Mouse (Mus musculus) forebrain, postnatal 0 days (tissue): ENCODE data around the gene Pla2g2c. TPM values are rescaled to one million over a fixed set of nuclear protein-coding genes. Genes with fewer than 3 reads are reported as not detected.

Source experiments
- ATAC-seq: fragments of 200-750 bp; cut with Nextera tagmentation; 2 replicates; pipeline ENCODE4 v1.8.0; 2017; ENCODE audit warnings: mild to moderate bottlenecking, moderate library complexity
- DNase-seq: peaks from one replicate; pipeline ENCODE4 v3.0.0-alpha.2; 2015
- H3K27ac ChIP-seq: fragments of 300-500 bp; sonication (generic); 2 replicates; pipeline ENCODE4 v1.5.1; 2014; ENCODE audit warnings: low read depth, mild to moderate bottlenecking, antibody characterized with exemption, low read length, moderate library complexity, mixed read lengths
- H3K27me3 ChIP-seq: fragments of 300-500 bp; sonication (generic); 2 replicates; pipeline ENCODE4 v1.6.1; 2014; ENCODE audit warnings: mild to moderate bottlenecking, low read length, mixed read lengths; ENCODE audit not compliant: insufficient read depth
- H3K36me3 ChIP-seq: fragments of 300-500 bp; sonication (generic); 2 replicates; pipeline ENCODE4 v1.6.1; 2014; ENCODE audit warnings: mild to moderate bottlenecking, moderate library complexity; ENCODE audit not compliant: insufficient read depth
- H3K4me1 ChIP-seq: fragments of 300-500 bp; sonication (generic); 2 replicates; pipeline ENCODE4 v1.6.1; 2014; ENCODE audit warnings: antibody characterized with exemption; ENCODE audit not compliant: insufficient read depth
- H3K4me2 ChIP-seq: fragments of 300-500 bp; sonication (generic); 2 replicates; pipeline ENCODE4 v1.6.1; 2014; ENCODE audit warnings: low read depth, mild to moderate bottlenecking, moderate library complexity
- H3K4me3 ChIP-seq: fragments of 300-500 bp; sonication (generic); 2 replicates; pipeline ENCODE4 v1.5.1; 2014; ENCODE audit warnings: low read depth, low read length, mixed read lengths
- H3K9ac ChIP-seq: fragments of 300-500 bp; sonication (generic); 2 replicates; pipeline ENCODE4 v1.6.1; 2014; ENCODE audit warnings: mild to moderate bottlenecking
- H3K9me3 ChIP-seq: fragments of 300-500 bp; sonication (generic); 2 replicates; pipeline ENCODE4 v1.6.1; 2016; ENCODE audit warnings: low read length
- CTCF ChIP-seq: sonication (generic); IDR thresholded peaks from 2 replicates; pipeline ENCODE4 v1.5.1; 2016; ENCODE audit warnings: antibody characterized with exemption, control low read depth, low read depth
- WGBS: fragments of 180-500 bp; shearing (Covaris S2); extraction: QIAGEN DNeasy Blood & Tissue Kit; methylation state at CpG from one replicate; pipeline ENCODE4 v1.1.7; 2014; 5-methylcytosine and 5-hydroxymethylcytosine counted together
- polyA plus RNA-seq: library from polyadenylated mRNA; unstranded; fragments of >200 nt; fragmentation: Nextera tagmentation; extraction: Ambion mirVana; gene quantifications from 2 replicates; pipeline ENCODE4 v1.2.1, GENCODE M21; 2015
- total RNA-seq: library from RNA; depleted of rRNA; stranded (reverse); fragments of >200 nt; gene quantifications from 2 replicates; pipeline ENCODE4 v1.2.3, GENCODE M21; 2014; rRNA removed

The Pla2g2c gene
- 0.24 and 0.77 TPM in 2 replicates for total RNA-seq
- 0.28 and 0.42 TPM in 2 replicates for polyA plus RNA-seq

DNA sequence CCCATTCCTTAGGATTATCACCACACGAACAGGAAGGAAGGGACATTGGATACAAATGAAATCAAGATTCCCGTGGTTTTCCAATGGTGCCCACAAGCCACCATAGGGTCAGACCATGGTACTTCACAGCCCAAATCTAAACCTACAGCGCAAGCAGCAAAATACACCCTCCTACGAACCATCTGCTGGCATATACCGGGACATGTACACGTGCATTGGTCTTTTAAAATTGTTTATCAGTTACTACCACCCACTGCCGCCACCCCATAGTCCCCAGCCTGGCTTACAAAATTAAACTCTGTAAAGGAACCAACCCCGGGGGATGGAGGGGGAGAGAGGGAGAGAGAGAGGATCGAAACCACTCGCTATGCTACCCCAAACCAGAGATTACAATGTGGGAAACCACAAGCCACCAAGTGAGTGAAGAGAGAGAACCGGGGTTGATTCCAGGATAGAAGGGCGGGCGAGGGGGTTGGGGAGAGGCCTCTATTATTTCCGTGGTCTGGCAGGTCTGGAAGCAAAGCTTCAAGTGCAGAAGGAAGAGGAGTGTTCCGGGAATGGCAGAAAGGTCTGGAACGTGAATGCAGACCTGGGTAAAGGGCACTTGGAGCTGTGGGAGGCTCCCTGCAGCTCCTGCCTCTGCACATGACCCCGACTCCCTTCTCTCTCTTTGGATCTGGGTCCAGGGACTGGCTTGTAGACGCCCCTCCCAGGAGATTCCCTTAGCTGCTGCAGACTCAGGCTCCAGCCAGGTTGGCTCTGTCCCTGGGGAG lies at the start of gene Pla2g2c:
TSS of gene Pla2g2c (plus strand) at position 439 of the 773 bp plus-strand sequence.
- ATAC-seq, result no peak; the same call in 1 of the 2 replicates
- 51% methylated on average over 18 of the region's 18 CpGs for WGBS

DNA sequence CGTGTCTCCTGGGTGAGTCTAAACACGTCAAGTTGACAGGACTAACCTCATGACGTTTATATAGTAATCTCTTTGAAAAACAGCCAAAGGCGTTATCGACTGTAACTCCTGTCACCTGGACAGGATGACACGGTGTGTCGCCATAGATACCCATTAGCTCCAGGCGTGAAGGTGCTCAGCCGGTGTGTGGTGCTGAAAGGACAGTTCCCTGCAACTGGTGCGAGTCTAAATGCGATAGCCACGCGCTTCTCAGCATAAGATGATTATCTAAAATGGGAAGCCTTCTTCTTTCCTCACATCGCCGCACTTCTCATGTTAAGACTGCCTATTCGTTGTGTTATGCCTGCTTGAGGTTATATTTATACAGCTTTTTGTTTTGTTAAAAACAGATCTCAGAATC lies 48.1 kb upstream of the Pla2g2c start:
- H3K4me2 ChIP-seq, result no peak overlapping the region
- no peak for TF ChIP-seq CTCF
- H3K27ac ChIP-seq, result no peak overlapping the region
- ATAC-seq (no peak), DNase-seq (no peak)
- 0 out of 2 replicates have a peak, but pooled peaks cover 7% of the 10 kb centered on the region for H3K4me1 ChIP-seq
- no peak overlapping the region for H3K4me3 ChIP-seq
- H3K36me3 ChIP-seq, result no peaks in the 10 kb centered on the region
- 15% methylated on average over 16 of the region's 16 CpGs for WGBS
- H3K9ac ChIP-seq, result no peak overlapping the region
- H3K9me3 ChIP-seq, result no peaks in the 10 kb centered on the region
- peaks cover 5% of the 10 kb centered on the region; the same call in 1 of the 2 replicates for H3K27me3 ChIP-seq

More for the DNA sequence above, at the start of gene Pla2g2c:
- peak within 1 kb of the TSS; percentile 21; the same call in 1 of the 2 replicates for H3K27ac ChIP-seq
- DNase-seq, result no peak
- H3K27me3 ChIP-seq, result no peaks in the 10 kb centered on the region
- peaks cover 22% of the 10 kb centered on the region; the same call in 1 of the 2 replicates for H3K4me1 ChIP-seq
- no peaks in the 10 kb centered on the region for H3K9me3 ChIP-seq
- peak within 1 kb of the TSS; percentile 12 for H3K4me3 ChIP-seq
- H3K9ac ChIP-seq, result 0 out of 2 replicates have a peak within 1 kb of the TSS, but pooled peaks have one; percentile 15
- no peaks in the 10 kb centered on the region for H3K36me3 ChIP-seq
- TF ChIP-seq CTCF, result no peak
- H3K4me2 ChIP-seq, result peak within 1 kb of the TSS; percentile 36

DNA sequence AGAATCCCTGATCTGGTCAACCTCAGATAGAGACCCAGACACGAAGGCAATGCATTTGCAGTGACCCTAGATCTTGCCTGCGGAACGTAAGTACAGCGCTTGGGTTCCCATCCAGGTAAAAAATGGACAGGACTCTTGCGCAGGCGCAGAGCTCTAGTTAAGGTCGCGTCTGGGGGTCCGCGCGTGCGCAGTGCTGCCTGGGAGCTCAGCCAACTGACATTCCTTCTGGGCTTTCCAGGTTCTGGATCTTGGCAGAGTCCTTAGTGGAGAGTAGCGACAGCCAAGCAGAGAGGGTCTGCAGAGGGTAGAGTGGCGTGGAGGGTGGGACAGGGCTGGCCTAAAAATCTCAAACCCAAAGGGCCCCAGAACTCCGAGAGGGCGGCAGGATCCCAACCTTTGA lies 47.0 kb upstream of the Pla2g2c start:
- Histone ChIP-seq H3K4me2 (peak overlapping the region; percentile 48), H3K4me3 (peak overlapping the region; percentile 28), H3K9me3 (no peaks in the 10 kb centered on the region), H3K27me3 (peaks cover 5% of the 10 kb centered on the region; the same call in 1 of the 2 replicates), H3K27ac (no peak overlapping the region), H3K36me3 (no peaks in the 10 kb centered on the region), H3K4me1 (0 out of 2 replicates have a peak, but pooled peaks cover 7% of the 10 kb centered on the region), H3K9ac (no peak overlapping the region; the same call in 1 of the 2 replicates)
- ATAC-seq, result peak; percentile 54; the same call in 1 of the 2 replicates
- DNase-seq, result peak; percentile 90
- TF ChIP-seq CTCF, result no peak
- WGBS, result 21% methylated on average over 16 of the region's 16 CpGs

DNA sequence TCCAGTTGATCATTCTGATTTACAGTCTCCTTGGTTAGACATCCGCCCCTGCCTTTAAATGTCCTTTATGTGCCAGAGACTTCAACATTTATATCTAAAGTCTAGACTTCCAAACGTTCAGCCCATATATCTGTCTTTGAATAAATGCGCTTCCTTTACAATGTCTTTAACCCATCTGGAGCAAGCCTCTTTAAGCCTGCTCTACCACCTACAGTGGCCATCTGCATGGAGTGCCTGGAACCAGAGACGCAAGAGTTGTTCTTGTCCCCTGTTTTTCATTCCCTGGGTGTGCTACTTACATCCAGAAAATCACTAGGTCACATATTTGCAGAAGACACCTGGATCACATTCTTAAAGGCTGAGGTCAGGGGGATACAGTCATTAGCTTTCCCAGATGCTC lies 44.5 kb upstream of the Pla2g2c start:
- Histone ChIP-seq H3K36me3 (no peaks in the 10 kb centered on the region), H3K9ac (no peak overlapping the region), H3K27ac (no peak overlapping the region), H3K4me2 (no peak overlapping the region), H3K4me3 (no peak overlapping the region), H3K9me3 (no peaks in the 10 kb centered on the region), H3K27me3 (no peaks in the 10 kb centered on the region), H3K4me1 (0 out of 2 replicates have a peak, but pooled peaks cover 7% of the 10 kb centered on the region)
- TF ChIP-seq CTCF, result no peak
- DNase-seq (no peak), ATAC-seq (no peak)
- WGBS, result 81% methylated on average over 4 of the region's 4 CpGs

DNA sequence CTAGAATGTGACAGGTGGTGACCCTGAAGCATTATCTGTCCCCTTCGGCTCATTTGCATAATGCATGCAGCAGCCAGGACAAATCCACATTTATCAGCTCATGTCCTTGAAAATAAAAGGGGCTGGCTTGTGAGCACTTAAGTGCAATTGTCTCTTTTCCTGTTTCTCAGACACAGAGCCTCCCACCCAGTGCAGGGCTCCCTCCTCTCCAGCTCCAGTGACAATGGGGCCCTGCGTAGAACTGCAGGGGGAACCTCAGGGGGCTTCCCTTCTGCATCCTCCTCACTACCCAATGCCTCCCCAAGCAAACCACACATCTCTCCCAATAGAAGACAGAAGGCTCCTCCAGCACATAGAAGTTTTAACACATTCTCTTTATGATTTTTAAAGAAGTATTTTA lies 41.8 kb upstream of the Pla2g2c start:
- no peak overlapping the region for H3K9ac ChIP-seq
- H3K4me3 ChIP-seq, result no peak overlapping the region
- no peak for ATAC-seq
- no peak for TF ChIP-seq CTCF
- H3K36me3 ChIP-seq, result no peaks in the 10 kb centered on the region
- H3K27ac ChIP-seq, result no peak overlapping the region
- no peak for DNase-seq
- no peaks in the 10 kb centered on the region for H3K9me3 ChIP-seq
- 0 out of 2 replicates have a peak, but pooled peaks cover 4% of the 10 kb centered on the region for H3K4me1 ChIP-seq
- H3K4me2 ChIP-seq, result no peak overlapping the region
- WGBS, result 48% methylated on average over 2 of the region's 2 CpGs
- no peaks in the 10 kb centered on the region for H3K27me3 ChIP-seq

DNA sequence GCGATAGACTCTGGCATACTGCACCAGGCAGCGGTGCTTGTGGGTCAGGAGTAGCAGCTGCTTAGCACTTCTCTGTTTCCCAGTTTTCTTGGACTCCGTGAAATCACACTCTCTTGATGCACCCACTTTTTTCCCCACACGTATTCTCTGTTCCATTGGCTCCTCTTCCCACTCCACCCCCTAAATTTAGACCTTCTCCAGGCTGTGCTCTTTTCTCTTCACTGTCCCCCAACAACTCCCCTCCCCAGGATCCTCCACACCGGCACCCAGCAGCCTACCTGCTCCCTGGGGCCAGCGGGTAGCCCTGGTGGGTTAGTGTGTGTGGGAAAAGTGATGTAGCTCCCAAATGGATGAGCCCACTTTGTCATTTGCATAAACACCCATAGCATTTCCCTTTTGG lies 38.8 kb upstream of the Pla2g2c start:
- ATAC-seq (no peak), DNase-seq (no peak)
- Histone ChIP-seq H3K9me3 (no peaks in the 10 kb centered on the region), H3K36me3 (no peaks in the 10 kb centered on the region), H3K4me2 (no peak overlapping the region), H3K4me3 (no peak overlapping the region), H3K27me3 (no peaks in the 10 kb centered on the region), H3K9ac (no peak overlapping the region), H3K27ac (no peak overlapping the region), H3K4me1 (peaks cover 6% of the 10 kb centered on the region; the same call in 1 of the 2 replicates)
- 85% methylated on average over 6 of the region's 6 CpGs for WGBS
- TF ChIP-seq CTCF, result no peak

DNA sequence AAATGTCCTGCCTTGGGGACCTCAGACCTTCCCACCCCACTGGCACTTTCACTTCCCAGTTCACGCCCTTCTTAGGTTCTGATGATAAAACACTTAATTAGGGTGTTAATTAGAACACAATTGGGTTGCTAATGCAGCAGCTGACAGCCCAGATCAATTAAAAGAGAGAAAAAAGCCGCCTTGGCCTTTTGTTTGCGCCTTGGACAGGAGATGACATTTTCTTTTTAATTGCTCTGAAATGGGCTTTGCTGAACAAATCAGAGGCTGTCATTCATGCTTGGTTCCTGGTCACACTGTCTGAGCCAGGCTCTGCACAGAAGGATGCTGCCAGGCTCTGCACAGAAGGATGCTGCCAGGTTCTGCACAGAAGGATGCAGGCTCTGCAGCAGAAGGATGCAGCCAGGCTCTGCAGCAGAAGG lies 35.5 kb upstream of the Pla2g2c start:
- DNase-seq (peak; percentile 80), ATAC-seq (peak; percentile 87)
- no peak for TF ChIP-seq CTCF
- H3K9me3 ChIP-seq, result no peaks in the 10 kb centered on the region
- WGBS, result 12% methylated on average over 3 of the region's 3 CpGs
- no peaks in the 10 kb centered on the region for H3K27me3 ChIP-seq
- no peak overlapping the region for H3K4me2 ChIP-seq
- no peak overlapping the region for H3K4me3 ChIP-seq
- H3K36me3 ChIP-seq, result no peaks in the 10 kb centered on the region
- H3K4me1 ChIP-seq, result peaks cover 26% of the 10 kb centered on the region
- no peak overlapping the region for H3K27ac ChIP-seq
- H3K9ac ChIP-seq, result no peak overlapping the region
